Mouse (Mus musculus) R1 (cell line): ENCODE data around the gene Oxld1.

Source experiments
- DNase-seq: peaks from one replicate; pipeline ENCODE4 v3.0.0-alpha.2; 2018; ENCODE audit warnings: low read depth, low spot score

Oxld1 gene

GRCm38 (mm10) chr11:120457772-120458751, at the start of gene Oxld1, which contains the start of gene Ccdc137:
Gene Oxld1, minus strand, starts transcription at chr11:120458068.
Gene Ccdc137, plus strand, starts transcription at chr11:120458115.
- peak; percentile 88 for DNase-seq

DNA sequence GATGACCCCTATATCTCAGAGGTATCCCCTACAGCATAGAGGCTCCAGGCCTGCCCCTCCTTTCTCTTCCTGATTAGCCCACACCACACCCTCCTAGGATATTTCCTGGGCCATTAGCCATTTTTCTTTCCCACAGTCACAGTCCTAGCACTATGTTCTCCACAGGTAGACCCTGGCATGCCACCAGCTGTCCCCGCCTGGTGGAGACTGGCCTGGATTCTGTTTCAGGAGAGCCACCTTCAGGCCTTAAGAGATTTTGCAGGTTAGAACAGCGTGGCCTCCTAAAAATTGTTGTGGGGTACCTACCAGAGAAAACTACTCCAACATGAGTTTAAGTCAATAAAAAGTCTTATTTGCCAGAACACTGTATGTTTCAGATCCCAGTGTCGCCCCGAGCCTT, 49.0 kb upstream of the Oxld1 start:
- peak; percentile 52 for DNase-seq

- DNase-seq: no peak
Measured at GRCm38 (mm10) chr11:120505661-120506060, 47.8 kb upstream of the Oxld1 start.

DNA sequence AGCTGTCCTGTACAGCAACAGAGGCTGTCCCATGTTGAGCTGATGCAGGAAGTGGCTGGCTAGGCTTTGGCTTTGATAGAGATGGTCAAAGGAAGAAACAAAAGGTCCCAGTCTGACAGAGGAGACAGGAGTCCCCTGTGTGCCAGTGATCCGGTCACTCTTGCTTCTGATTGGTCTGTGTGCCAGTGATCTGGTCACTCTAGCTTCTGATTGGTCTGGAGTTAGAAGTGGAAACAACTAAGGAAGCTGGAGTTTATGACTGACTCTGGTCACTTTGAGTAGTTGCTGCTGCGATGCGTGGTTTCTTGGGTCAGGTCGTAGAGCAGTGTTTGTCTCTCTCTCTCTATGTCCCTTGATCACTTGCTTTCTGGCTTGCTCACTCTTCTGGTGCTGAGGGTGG, 43.8 kb upstream of the Oxld1 start:
- DNase-seq: no peak

DNA sequence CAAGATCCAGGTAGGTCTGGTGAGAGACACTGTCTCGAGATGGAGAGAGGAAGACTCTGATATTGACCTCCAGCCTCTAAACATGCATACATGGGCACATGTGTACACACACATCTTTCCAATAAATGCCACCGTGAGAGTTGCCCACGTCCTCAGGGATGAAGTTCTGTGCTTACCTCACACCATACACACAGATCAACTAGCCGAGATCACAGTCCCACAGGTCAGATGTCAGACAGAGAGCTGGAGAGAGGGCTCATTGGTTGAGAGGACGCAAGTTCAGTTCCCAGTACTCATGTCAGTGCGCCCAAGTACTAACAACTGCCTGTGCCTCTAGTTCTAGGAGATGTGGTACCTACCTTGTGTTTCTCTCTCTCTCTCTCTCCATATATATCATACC, 43.1 kb upstream of the Oxld1 start:
- no peak for DNase-seq

DNA sequence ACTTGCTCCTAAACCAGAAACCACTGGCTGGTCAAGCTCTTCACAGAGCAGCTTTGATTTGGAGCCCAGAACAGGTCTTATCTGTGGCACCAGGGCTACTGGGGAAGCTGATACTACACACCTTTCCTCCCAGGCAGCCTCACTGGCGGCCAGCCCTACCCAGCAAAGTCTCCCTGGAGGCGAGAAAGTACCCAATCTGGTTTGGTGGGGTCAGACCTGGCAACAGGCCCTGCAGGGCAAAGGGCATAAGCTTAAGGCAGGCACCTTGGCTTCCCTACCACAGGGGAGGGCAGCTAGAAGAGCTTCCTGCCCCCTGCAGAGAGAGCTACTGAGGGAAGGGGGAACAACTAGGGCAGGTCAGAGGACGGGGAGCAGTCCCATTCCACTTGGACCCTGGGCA, 42.5 kb upstream of the Oxld1 start:
- DNase-seq: no peak

- no peak for DNase-seq
Measured at GRCm38 (mm10) chr11:120499894-120500293, 42.0 kb upstream of the Oxld1 start.

GRCm38 (mm10) chr11:120498891-120499290, 41.0 kb upstream of the Oxld1 start:
- no peak for DNase-seq

- DNase-seq: no peak
Measured at GRCm38 (mm10) chr11:120498226-120498625, 40.4 kb upstream of the Oxld1 start.

GRCm38 (mm10) chr11:120497436-120497835, 39.6 kb upstream of the Oxld1 start:
- no peak for DNase-seq

- no peak for DNase-seq
Measured at GRCm38 (mm10) chr11:120493911-120494310, 36.0 kb upstream of the Oxld1 start.

DNA sequence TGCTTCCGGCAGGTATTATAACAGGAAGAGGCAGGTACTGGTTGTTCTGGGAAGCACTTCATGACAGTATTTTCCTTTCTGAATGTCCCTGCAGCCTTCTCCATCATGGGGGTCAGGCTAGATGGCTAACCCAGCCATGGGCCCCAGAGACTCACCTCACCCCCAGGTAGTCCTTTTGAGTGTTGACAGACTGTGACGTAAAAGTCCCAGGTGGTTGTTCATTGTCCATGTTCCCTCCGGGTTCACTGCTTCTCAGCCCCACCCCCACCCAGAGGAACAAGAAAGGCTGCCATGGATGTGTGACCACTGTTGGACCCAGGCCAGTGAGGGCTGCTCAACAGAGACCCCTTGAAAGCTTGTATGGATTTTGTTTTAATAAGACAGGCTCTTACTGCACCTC, 35.5 kb upstream of the Oxld1 start:
- no peak for DNase-seq

DNA sequence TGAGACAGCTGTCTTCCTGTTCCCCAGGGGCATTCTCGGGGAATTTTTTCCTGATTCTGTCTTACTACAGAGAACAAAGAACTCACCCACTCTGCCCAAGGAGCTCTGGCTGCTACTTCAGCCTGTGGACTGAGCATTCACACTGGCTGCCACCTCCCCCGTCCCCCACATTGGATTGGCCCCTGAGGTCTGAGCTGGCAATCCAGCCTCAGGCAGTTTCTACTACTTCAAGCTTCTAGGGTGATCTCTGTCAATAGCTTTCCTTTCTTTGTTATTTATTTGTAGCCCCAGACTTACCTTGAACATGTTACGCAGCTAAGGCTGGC, 35.0 kb upstream of the Oxld1 start:
- no peak for DNase-seq

DNA sequence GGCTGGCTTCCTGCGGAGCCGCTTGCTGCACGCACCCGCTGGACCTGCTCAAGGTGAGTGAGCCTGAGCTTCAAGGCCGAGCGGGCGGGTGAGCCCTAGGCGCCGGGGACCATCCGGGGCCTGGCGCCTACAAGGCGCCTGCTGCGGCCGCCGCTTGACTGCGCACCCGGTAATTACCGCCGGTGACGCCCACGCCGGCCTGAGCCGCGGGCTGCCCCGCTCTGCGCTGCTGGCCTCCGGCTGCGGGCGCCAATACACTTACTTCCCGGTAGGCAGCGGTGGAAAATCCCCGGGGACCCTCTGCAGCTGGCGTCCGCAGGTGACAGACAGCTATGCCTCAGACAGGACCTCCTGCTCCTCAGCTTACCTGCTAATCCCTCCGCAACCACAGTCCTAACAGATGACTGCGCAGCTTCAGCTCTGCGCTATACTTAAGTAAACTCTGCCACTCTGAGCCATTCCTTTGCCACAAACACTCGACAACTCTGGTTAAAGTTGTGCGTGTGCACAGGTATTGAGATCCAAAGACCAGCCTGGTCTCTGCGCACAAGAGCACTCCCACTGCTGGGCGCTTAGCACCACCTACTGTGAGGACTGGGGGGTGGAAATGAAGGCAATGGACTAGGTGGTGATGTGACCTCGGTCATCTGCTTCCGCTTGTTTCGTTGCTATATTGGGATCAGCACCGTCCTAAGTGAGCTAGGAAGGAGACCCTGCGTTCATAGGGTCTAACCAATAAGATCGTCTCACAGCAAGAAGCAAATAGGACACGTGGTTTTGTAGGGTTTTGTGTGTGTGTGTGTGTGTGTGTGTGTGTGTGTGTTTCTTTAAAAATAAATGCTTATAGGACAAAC, 34.4 kb upstream of the Oxld1 start:
- DNase-seq: peak; percentile 82

DNA sequence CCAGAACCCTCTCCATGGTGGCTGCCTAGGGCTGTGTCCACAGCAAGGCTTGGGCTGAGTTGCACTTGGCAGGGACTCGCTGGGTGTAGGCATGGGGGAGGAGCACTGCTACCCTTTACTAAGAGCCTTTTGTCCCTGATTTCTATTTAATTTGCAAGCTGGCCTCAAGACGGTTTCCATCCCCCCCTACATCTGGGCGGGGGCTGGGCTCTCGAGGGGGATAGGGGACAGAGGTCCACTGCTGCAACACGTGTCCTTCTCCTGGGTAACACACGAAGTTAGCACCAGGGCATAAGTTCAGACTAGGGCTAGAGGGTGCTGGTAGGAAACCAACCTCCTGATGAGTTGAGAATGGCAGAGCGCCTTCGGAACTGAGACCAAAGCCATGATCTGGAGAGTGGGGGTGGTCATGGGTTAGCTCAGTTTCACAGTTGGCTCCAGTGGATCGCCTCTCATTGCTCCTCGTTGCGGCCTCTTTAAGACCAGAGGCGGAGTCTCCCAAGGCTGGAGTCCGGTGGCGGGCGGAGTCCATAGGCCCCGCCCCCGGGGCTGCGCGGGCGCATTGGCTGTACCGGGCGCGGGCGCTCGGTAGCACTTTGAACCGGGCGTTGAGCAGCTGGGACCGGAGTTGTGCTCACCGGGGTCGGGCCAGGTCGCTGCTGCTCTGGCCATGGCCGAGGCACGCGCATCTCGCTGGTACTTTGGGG, 33.6 kb upstream of the Oxld1 start, which contains the start of gene Slc25a10:
TSS of gene Slc25a10 (plus strand) at position 524 of the 707 bp plus-strand sequence.
- peak; percentile 91 for DNase-seq

GRCm38 (mm10) chr11:120490291-120491046, 32.6 kb upstream of the Oxld1 start:
- no peak for DNase-seq

DNA sequence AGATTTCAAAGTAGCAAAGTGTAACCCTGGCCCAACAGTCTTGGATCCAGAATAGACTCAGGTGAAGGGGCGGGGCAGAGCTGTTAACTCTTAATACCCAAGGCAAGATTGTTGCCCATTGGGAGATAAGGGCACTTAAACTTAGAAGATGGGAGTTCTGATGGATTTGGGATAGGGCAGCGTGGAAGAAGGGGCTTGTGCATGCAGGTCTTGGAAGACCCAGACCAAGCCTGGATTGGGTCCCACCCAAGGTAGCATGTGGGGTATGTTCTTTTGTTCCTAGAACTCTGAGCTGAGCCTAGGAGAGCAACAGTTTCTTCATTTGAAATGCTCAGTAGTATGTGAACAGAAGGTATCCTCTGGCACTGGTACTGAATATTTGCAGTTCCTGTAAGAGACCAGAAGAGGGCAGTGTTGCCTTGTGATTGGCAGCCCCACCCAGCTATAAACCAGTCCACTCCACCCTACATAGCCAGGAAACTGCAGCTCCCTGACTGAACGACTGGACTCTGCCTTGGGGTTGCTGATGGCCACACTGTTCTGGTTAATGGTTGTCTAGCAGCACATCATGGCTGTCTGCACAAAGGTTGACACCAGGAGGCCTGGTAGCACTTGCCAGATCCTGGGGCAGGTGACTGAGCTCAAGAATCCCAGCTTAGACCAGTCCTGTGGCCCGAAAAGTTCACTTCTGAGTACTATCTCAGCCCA, 31.3 kb upstream of the Oxld1 start:
- DNase-seq: peak; percentile 86

GRCm38 (mm10) chr11:120488516-120488915, 30.6 kb upstream of the Oxld1 start:
- peak; percentile 35 for DNase-seq

- DNase-seq: no peak
Measured at GRCm38 (mm10) chr11:120485251-120485650, 27.4 kb upstream of the Oxld1 start.

GRCm38 (mm10) chr11:120484265-120484981, 26.6 kb upstream of the Oxld1 start, which contains the start of gene Mrpl12:
Gene Mrpl12, plus strand, starts transcription at chr11:120484613.
- peak; percentile 96 for DNase-seq
